Mouse (Mus musculus) left cerebral cortex, adult 8-10 months (tissue): ENCODE measurements at regions not wholly inside any gene's neighbourhood (a gene's known extent, or its start where the extent isn't known, plus 50 kb on each side); places are given as distances from the start of the nearest gene placed in this dataset.
"Not testable (repeated sequence)": the region's sequence is repeated elsewhere in the genome, so short reads cannot be mapped to it uniquely, and the experiment has no call there.

Experiments
- DNase-seq, 2 experiments: peaks; one replicate each; pipeline ENCODE4 v3.0.0; 2022; ENCODE audit warnings: low spot score in 2 of 2

- peak in 1 of 2 experiments; percentile 33 for DNase-seq
Observed at GRCm38 (mm10) chr2:42794776-42795175, 141.4 kb upstream of the Lrp1b start.

- DNase-seq: no peak
Observed at GRCm38 (mm10) chr2:42784065-42784464, 130.6 kb upstream of the Lrp1b start.

DNA sequence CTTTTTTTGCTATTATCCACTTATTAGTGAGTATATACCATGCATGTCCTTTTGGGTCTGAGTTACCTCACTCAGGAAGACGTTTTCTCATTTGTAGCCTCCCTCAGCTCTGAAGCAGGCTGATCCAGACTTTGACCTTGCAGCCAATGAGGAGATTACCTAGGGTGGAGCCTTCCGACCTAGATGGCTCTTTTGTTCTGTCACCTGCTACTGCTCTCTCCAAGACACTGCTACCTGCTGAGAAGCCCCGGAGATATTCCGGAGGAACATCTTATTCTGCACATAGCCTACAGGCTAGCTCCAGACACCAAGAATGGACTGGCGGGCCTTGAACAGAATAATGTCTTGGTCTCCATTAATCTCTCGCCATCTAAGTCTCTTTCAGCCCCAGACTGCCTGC is 87.1 kb upstream of the Lrp1b start:
- DNase-seq: not testable (repeated sequence)
